Mouse (Mus musculus) megakaryocyte, embryonic 14.5 days (primary cell): ENCODE results near the gene Eno3.

Experiments used
- FLI1 ChIP-seq: IDR thresholded peaks from 2 replicates; pipeline ENCODE4 v1.6.1; 2012; ENCODE audit warnings: low read length, inconsistent platforms, mixed read lengths
- GATA1 ChIP-seq: IDR thresholded peaks from 3 replicates; pipeline ENCODE4 v1.6.1; 2012; ENCODE audit warnings: mixed read lengths, low read length, inconsistent platforms, borderline replicate concordance

GRCm38 (mm10) chr11:70644564-70645103 lies 12.4 kb upstream of the Eno3 start:
- TF ChIP-seq GATA1, result no peak
- TF ChIP-seq FLI1, result no peak
